Mouse (Mus musculus) ES-E14 (cell line): ENCODE measurements around the gene Il17ra.

Experiments
- CHD2 ChIP-seq: IDR thresholded peaks from 2 replicates; pipeline ENCODE4 v1.6.1; 2014; ENCODE audit warnings: mild to moderate bottlenecking, low read depth, low read length, inconsistent platforms
- MAFK ChIP-seq: IDR thresholded peaks from 2 replicates; pipeline ENCODE4 v1.6.1; 2014; ENCODE audit warnings: mild to moderate bottlenecking, low read depth, low read length, inconsistent platforms; ENCODE audit not compliant: insufficient read depth
- ZC3H11A ChIP-seq: IDR thresholded peaks from 2 replicates; pipeline ENCODE4 v1.6.1; 2012; ENCODE audit warnings: low read depth, mild to moderate bottlenecking, inconsistent platforms, low read length, borderline replicate concordance

GRCm38 (mm10) chr6:120453103-120453445 lies 10.0 kb upstream of the Il17ra start:
- TF ChIP-seq MAFK (no peak), ZC3H11A (no peak), CHD2 (no peak)
